Mouse (Mus musculus) cerebellum, adult 11 months (tissue): ENCODE measurements around the gene Uso1.
"Not testable (repeated sequence)": the region's sequence is repeated elsewhere in the genome, so short reads cannot be mapped to it uniquely, and the experiment has no call there.

Source experiments
- DNase-seq: peaks from one replicate; pipeline ENCODE4 v3.0.0; 2022

Uso1 gene

GRCm38 (mm10) chr5:92128570-92128969 is 9.2 kb upstream of the Uso1 start:
- DNase-seq = no peak

- no peak for DNase-seq
These were observed 8.4 kb upstream of the Uso1 start for GRCm38 (mm10) chr5:92129321-92129768.

GRCm38 (mm10) chr5:92130040-92130682 is 7.6 kb upstream of the Uso1 start:
- DNase-seq = no peak

- DNase-seq = no peak
These were observed 5.6 kb upstream of the Uso1 start for GRCm38 (mm10) chr5:92132127-92132526.

GRCm38 (mm10) chr5:92133006-92133405 is 4.7 kb upstream of the Uso1 start:
- not testable (repeated sequence) for DNase-seq

- DNase-seq = no peak
These were observed 2.8 kb upstream of the Uso1 start for GRCm38 (mm10) chr5:92134934-92135333.

- no peak for DNase-seq
These were observed 1.1 kb upstream of the Uso1 start for GRCm38 (mm10) chr5:92136536-92137238.

- DNase-seq = no peak
These were observed 419 bp downstream of the Uso1 start for GRCm38 (mm10) chr5:92138093-92138621.

GRCm38 (mm10) chr5:92139191-92139590 is 1.5 kb downstream of the Uso1 start:
- DNase-seq = no peak

- no peak for DNase-seq
These were observed 4.0 kb downstream of the Uso1 start for GRCm38 (mm10) chr5:92141696-92142095.

GRCm38 (mm10) chr5:92142481-92142880 is 4.7 kb downstream of the Uso1 start:
- DNase-seq = no peak

GRCm38 (mm10) chr5:92143665-92144064 is 5.9 kb downstream of the Uso1 start:
- DNase-seq = no peak

- no peak for DNase-seq
These were observed 7.4 kb downstream of the Uso1 start for GRCm38 (mm10) chr5:92144954-92145708.

- no peak for DNase-seq
These were observed 10.5 kb downstream of the Uso1 start for GRCm38 (mm10) chr5:92148248-92148647.

GRCm38 (mm10) chr5:92149330-92149982 is 11.7 kb downstream of the Uso1 start:
- DNase-seq = no peak

- DNase-seq = no peak
These were observed 17.1 kb downstream of the Uso1 start for GRCm38 (mm10) chr5:92154861-92155260.

- DNase-seq = no peak
These were observed 28.2 kb downstream of the Uso1 start for GRCm38 (mm10) chr5:92165976-92166375.

- DNase-seq = no peak
These were observed 45.5 kb downstream of the Uso1 start for GRCm38 (mm10) chr5:92183071-92183830.

GRCm38 (mm10) chr5:92188881-92189483 is 51.2 kb downstream of the Uso1 start:
- no peak for DNase-seq

- not testable (repeated sequence) for DNase-seq
These were observed 58.0 kb downstream of the Uso1 start for GRCm38 (mm10) chr5:92195716-92196115.

- DNase-seq = no peak
These were observed 59.4 kb downstream of the Uso1 start for GRCm38 (mm10) chr5:92196895-92197811.
